Mouse (Mus musculus) thymus, adult 2 months (tissue): ENCODE measurements around the gene Bpifb9a.

Experiments used
- CTCF ChIP-seq: fragments of 200-500 bp; IDR thresholded peaks from 2 replicates; pipeline ENCODE4 v1.5.1; 2012; ENCODE audit warnings: mild to moderate bottlenecking, control low read depth, low read length, moderate library complexity, borderline replicate concordance; ENCODE audit not compliant: control insufficient read depth, poor library complexity, insufficient read depth; ENCODE audit errors: extremely low read depth
- POLR2A ChIP-seq: fragments of 200-500 bp; IDR thresholded peaks from 2 replicates; pipeline ENCODE4 v1.6.1; 2012; ENCODE audit warnings: mild to moderate bottlenecking, low read length, control low read depth, moderate library complexity; ENCODE audit not compliant: control insufficient read depth, poor library complexity, insufficient read depth; ENCODE audit errors: extremely low read depth

- TF ChIP-seq CTCF (no peak), POLR2A (no peak)
Observed at GRCm38 (mm10) chr2:154226991-154227390, 30.7 kb upstream of the Bpifb9a start.
